Mouse (Mus musculus) midbrain, embryonic 15.5 days (tissue): ENCODE data around the gene Ttc24. TPM values are rescaled to one million over a fixed set of nuclear protein-coding genes. Genes with fewer than 3 reads are reported as not detected.

ENCODE experiments used
- ATAC-seq: fragments of 200-750 bp; cut with Nextera tagmentation; replicated peaks from 2 replicates; pipeline ENCODE4 v1.8.0; 2017; ENCODE audit warnings: moderate TSS enrichment
- H3K27ac ChIP-seq: fragments of 300-500 bp; sonication (generic); 2 replicates; pipeline ENCODE4 v1.5.1; 2015; ENCODE audit warnings: mild to moderate bottlenecking, inconsistent platforms
- H3K27me3 ChIP-seq: fragments of 300-500 bp; sonication (generic); replicated peaks from 2 replicates; pipeline ENCODE4 v1.6.1; 2015; ENCODE audit warnings: inconsistent platforms
- H3K36me3 ChIP-seq: fragments of 300-500 bp; sonication (generic); replicated peaks from 2 replicates; pipeline ENCODE4 v1.6.1; 2015; ENCODE audit warnings: inconsistent platforms
- H3K4me1 ChIP-seq: fragments of 300-500 bp; sonication (generic); 2 replicates; pipeline ENCODE4 v1.6.1; 2015; ENCODE audit warnings: inconsistent platforms
- H3K4me2 ChIP-seq: fragments of 300-500 bp; sonication (generic); 2 replicates; pipeline ENCODE4 v1.6.1; 2015; ENCODE audit warnings: inconsistent platforms, mild to moderate bottlenecking, moderate library complexity
- H3K4me3 ChIP-seq: fragments of 300-500 bp; sonication (generic); 2 replicates; pipeline ENCODE4 v1.5.1; 2015; ENCODE audit warnings: mild to moderate bottlenecking, inconsistent platforms
- H3K9ac ChIP-seq: fragments of 300-500 bp; sonication (generic); 2 replicates; pipeline ENCODE4 v1.6.1; 2015; ENCODE audit warnings: mild to moderate bottlenecking, inconsistent platforms
- H3K9me3 ChIP-seq: fragments of 300-500 bp; sonication (generic); 2 replicates; pipeline ENCODE4 v1.6.1; 2016; ENCODE audit warnings: inconsistent platforms
- WGBS: fragments of 180-500 bp; shearing (Covaris S2); methylation state at CpG from one replicate; pipeline ENCODE4 v1.1.7; 2015; ENCODE audit warnings: mixed read lengths; 5-methylcytosine and 5-hydroxymethylcytosine counted together
- polyA plus RNA-seq: library from polyadenylated mRNA; unstranded; fragments of >200 nt; fragmentation: Nextera tagmentation; extraction: Ambion mirVana; gene quantifications from 2 replicates; pipeline ENCODE4 v1.2.1, GENCODE M21; 2015

Gene Ttc24
- polyA plus RNA-seq: not detected in 2 replicates

GRCm38 (mm10) chr3:88078204-88078603 lies at the start of gene Ttc24:
Ttc24 (minus strand) TSS chr3:88078304.
- Histone ChIP-seq H3K9ac (no peak within 1 kb of the TSS), H3K36me3 (no peaks in the 10 kb centered on the region), H3K27me3 (no peaks in the 10 kb centered on the region), H3K4me3 (no peak within 1 kb of the TSS), H3K9me3 (no peaks in the 10 kb centered on the region), H3K4me2 (no peak within 1 kb of the TSS), H3K27ac (no peak within 1 kb of the TSS), H3K4me1 (peaks cover 10% of the 10 kb centered on the region)
- ATAC-seq: no peak
- WGBS: 82% methylated on average over 4 of the region's 4 CpGs

- H3K9ac ChIP-seq: no peak overlapping the region
- 74% methylated on average over 3 of the region's 3 CpGs for WGBS
- H3K36me3 ChIP-seq: no peaks in the 10 kb centered on the region
- H3K27me3 ChIP-seq: no peaks in the 10 kb centered on the region
- ATAC-seq: no peak
- no peak overlapping the region for H3K27ac ChIP-seq
- H3K4me3 ChIP-seq: no peak overlapping the region
- no peak overlapping the region for H3K4me2 ChIP-seq
- no peaks in the 10 kb centered on the region for H3K4me1 ChIP-seq
- no peaks in the 10 kb centered on the region for H3K9me3 ChIP-seq
Measured at GRCm38 (mm10) chr3:88127636-88128035, 49.5 kb upstream of the Ttc24 start.

- H3K9me3 ChIP-seq: no peaks in the 10 kb centered on the region
- H3K27ac ChIP-seq: no peak overlapping the region
- ATAC-seq: no peak
- no peak overlapping the region for H3K4me3 ChIP-seq
- H3K27me3 ChIP-seq: no peaks in the 10 kb centered on the region
- no peak overlapping the region for H3K9ac ChIP-seq
- H3K4me2 ChIP-seq: no peak overlapping the region
- 84% methylated on average over 7 of the region's 7 CpGs for WGBS
- no peaks in the 10 kb centered on the region for H3K36me3 ChIP-seq
- H3K4me1 ChIP-seq: no peaks in the 10 kb centered on the region
Measured at GRCm38 (mm10) chr3:88126181-88126580, 48.1 kb upstream of the Ttc24 start.

GRCm38 (mm10) chr3:88125195-88125594 lies 47.1 kb upstream of the Ttc24 start:
- Histone ChIP-seq H3K4me2 (no peak overlapping the region), H3K4me3 (no peak overlapping the region)

GRCm38 (mm10) chr3:88121164-88122131 lies 43.3 kb upstream of the Ttc24 start:
- 76% methylated on average over 14 of the region's 14 CpGs for whole genome bisulfite sequencing
- Histone ChIP-seq H3K9me3 (no peaks in the 10 kb centered on the region), H3K27me3 (no peaks in the 10 kb centered on the region), H3K4me1 (no peaks in the 10 kb centered on the region), H3K4me3 (no peak overlapping the region), H3K4me2 (no peak overlapping the region), H3K36me3 (no peaks in the 10 kb centered on the region), H3K9ac (no peak overlapping the region), H3K27ac (no peak overlapping the region)
- ATAC-seq: no peak

More at GRCm38 (mm10) chr3:88125195-88125594, 47.1 kb upstream of the Ttc24 start:
- Histone ChIP-seq H3K4me1 (no peaks in the 10 kb centered on the region), H3K36me3 (no peaks in the 10 kb centered on the region), H3K9me3 (no peaks in the 10 kb centered on the region), H3K27me3 (no peaks in the 10 kb centered on the region), H3K27ac (no peak overlapping the region), H3K9ac (no peak overlapping the region)
- WGBS: 79% methylated on average over 4 of the region's 4 CpGs
- no peak for ATAC-seq

- H3K36me3 ChIP-seq: no peaks in the 10 kb centered on the region
- no peaks in the 10 kb centered on the region for H3K9me3 ChIP-seq
- H3K4me3 ChIP-seq: no peak overlapping the region
- 90% methylated on average over 19 of the region's 19 CpGs for WGBS
- H3K4me2 ChIP-seq: no peak overlapping the region
- H3K9ac ChIP-seq: no peak overlapping the region
- no peaks in the 10 kb centered on the region for H3K27me3 ChIP-seq
- no peaks in the 10 kb centered on the region for H3K4me1 ChIP-seq
- H3K27ac ChIP-seq: no peak overlapping the region
- ATAC-seq: no peak
Measured at GRCm38 (mm10) chr3:88120117-88120651, 42.1 kb upstream of the Ttc24 start.

GRCm38 (mm10) chr3:88114396-88114795 lies 36.3 kb upstream of the Ttc24 start:
- Histone ChIP-seq H3K4me1 (no peaks in the 10 kb centered on the region), H3K27me3 (no peaks in the 10 kb centered on the region), H3K4me3 (no peak overlapping the region), H3K9ac (no peak overlapping the region), H3K9me3 (no peaks in the 10 kb centered on the region), H3K27ac (no peak overlapping the region), H3K36me3 (no peaks in the 10 kb centered on the region), H3K4me2 (no peak overlapping the region)
- no peak for ATAC-seq
- 97% methylated on average over 12 of the region's 12 CpGs for WGBS

GRCm38 (mm10) chr3:88109126-88109525 lies 31.0 kb upstream of the Ttc24 start:
- 93% methylated on average over 6 of the region's 6 CpGs for WGBS
- ATAC-seq: no peak
- no peaks in the 10 kb centered on the region for H3K9me3 ChIP-seq

GRCm38 (mm10) chr3:88106126-88106525 lies 28.0 kb upstream of the Ttc24 start:
- no peak overlapping the region for H3K9ac ChIP-seq
- no peak overlapping the region for H3K4me3 ChIP-seq
- no peaks in the 10 kb centered on the region for H3K27me3 ChIP-seq
- 73% methylated on average over 4 of the region's 4 CpGs for WGBS
- H3K4me2 ChIP-seq: no peak overlapping the region
- H3K36me3 ChIP-seq: no peaks in the 10 kb centered on the region
- no peak overlapping the region for H3K27ac ChIP-seq
- ATAC-seq: no peak
- no peaks in the 10 kb centered on the region for H3K9me3 ChIP-seq
- no peaks in the 10 kb centered on the region for H3K4me1 ChIP-seq

More at GRCm38 (mm10) chr3:88109126-88109525, 31.0 kb upstream of the Ttc24 start:
- Histone ChIP-seq H3K9ac (no peak overlapping the region), H3K36me3 (no peaks in the 10 kb centered on the region), H3K4me2 (no peak overlapping the region), H3K27ac (no peak overlapping the region), H3K4me3 (no peak overlapping the region), H3K4me1 (no peaks in the 10 kb centered on the region), H3K27me3 (no peaks in the 10 kb centered on the region)

GRCm38 (mm10) chr3:88102611-88103010 lies 24.5 kb upstream of the Ttc24 start:
- H3K9ac ChIP-seq: no peak overlapping the region

GRCm38 (mm10) chr3:88102196-88102595 lies 24.1 kb upstream of the Ttc24 start:
- no peak overlapping the region for H3K9ac ChIP-seq
- H3K4me3 ChIP-seq: no peak overlapping the region
- 87% methylated on average over 6 of the region's 6 CpGs for WGBS
- no peaks in the 10 kb centered on the region for H3K9me3 ChIP-seq
- H3K4me1 ChIP-seq: no peaks in the 10 kb centered on the region
- no peak for ATAC-seq
- no peak overlapping the region for H3K27ac ChIP-seq
- H3K36me3 ChIP-seq: no peaks in the 10 kb centered on the region
- H3K27me3 ChIP-seq: no peaks in the 10 kb centered on the region
- no peak overlapping the region for H3K4me2 ChIP-seq

More at GRCm38 (mm10) chr3:88102611-88103010, 24.5 kb upstream of the Ttc24 start:
- Histone ChIP-seq H3K4me2 (no peak overlapping the region), H3K4me3 (no peak overlapping the region), H3K36me3 (no peaks in the 10 kb centered on the region), H3K27ac (no peak overlapping the region), H3K4me1 (no peaks in the 10 kb centered on the region), H3K27me3 (no peaks in the 10 kb centered on the region), H3K9me3 (no peaks in the 10 kb centered on the region)
- WGBS: 79% methylated on average over 6 of the region's 6 CpGs
- ATAC-seq: no peak

GRCm38 (mm10) chr3:88101736-88102135 lies 23.6 kb upstream of the Ttc24 start:
- Histone ChIP-seq H3K4me2 (no peak overlapping the region), H3K9me3 (no peaks in the 10 kb centered on the region), H3K4me3 (no peak overlapping the region), H3K27ac (no peak overlapping the region), H3K27me3 (no peaks in the 10 kb centered on the region), H3K4me1 (no peaks in the 10 kb centered on the region), H3K9ac (no peak overlapping the region), H3K36me3 (no peaks in the 10 kb centered on the region)
- 95% methylated on average over 7 of the region's 7 CpGs for WGBS
- ATAC-seq: no peak
